Mouse (Mus musculus) heart, embryonic 13.5 days (tissue): Measurements from ENCODE around the gene Pik3r5. TPM values are rescaled to one million over a fixed set of nuclear protein-coding genes. Genes with fewer than 3 reads are reported as not detected.

Experiments used
- ATAC-seq: fragments of 200-750 bp; cut with Nextera tagmentation; 2 replicates; pipeline ENCODE4 v1.8.0; 2017; ENCODE audit warnings: moderate TSS enrichment; ENCODE audit not compliant: insufficient number of reproducible peaks, low FRiP score, low TSS enrichment; ENCODE audit errors: extremely low read depth
- H3K27ac ChIP-seq: fragments of 300-500 bp; sonication (generic); replicated peaks from 2 replicates; pipeline ENCODE4 v1.5.1; 2015; ENCODE audit warnings: moderate library complexity, mild to moderate bottlenecking, inconsistent platforms
- H3K27me3 ChIP-seq: fragments of 300-500 bp; sonication (generic); replicated peaks from 2 replicates; pipeline ENCODE4 v1.6.1; 2015; ENCODE audit warnings: mild to moderate bottlenecking, inconsistent platforms
- H3K36me3 ChIP-seq: fragments of 300-500 bp; sonication (generic); 2 replicates; pipeline ENCODE4 v1.6.1; 2015; ENCODE audit warnings: mild to moderate bottlenecking, inconsistent platforms
- H3K4me1 ChIP-seq: fragments of 300-500 bp; sonication (generic); 2 replicates; pipeline ENCODE4 v1.6.1; 2015; ENCODE audit warnings: inconsistent platforms
- H3K4me2 ChIP-seq: fragments of 300-500 bp; sonication (generic); 2 replicates; pipeline ENCODE4 v1.6.1; 2015; ENCODE audit warnings: inconsistent platforms, mild to moderate bottlenecking, moderate library complexity
- H3K4me3 ChIP-seq: fragments of 300-500 bp; sonication (generic); 2 replicates; pipeline ENCODE4 v1.5.1; 2015; ENCODE audit warnings: moderate library complexity, mild to moderate bottlenecking, inconsistent platforms
- H3K9ac ChIP-seq: fragments of 300-500 bp; sonication (generic); 2 replicates; pipeline ENCODE4 v1.6.1; 2015; ENCODE audit warnings: inconsistent platforms, mild to moderate bottlenecking, moderate library complexity
- H3K9me3 ChIP-seq: fragments of 300-500 bp; sonication (generic); 2 replicates; pipeline ENCODE4 v1.6.1; 2016; ENCODE audit warnings: inconsistent platforms
- WGBS: fragments of 180-500 bp; shearing (Covaris S2); methylation state at CpG from one replicate; pipeline ENCODE4 v1.1.7; 2015; ENCODE audit warnings: mixed read lengths; 5-methylcytosine and 5-hydroxymethylcytosine counted together
- polyA plus RNA-seq: library from polyadenylated mRNA; unstranded; fragments of >200 nt; fragmentation: Nextera tagmentation; extraction: Ambion mirVana; gene quantifications from 2 replicates; pipeline ENCODE4 v1.2.1, GENCODE M21; 2015

Pik3r5 gene
- polyA plus RNA-seq, result 0.23 and 0.39 TPM in 2 replicates

DNA sequence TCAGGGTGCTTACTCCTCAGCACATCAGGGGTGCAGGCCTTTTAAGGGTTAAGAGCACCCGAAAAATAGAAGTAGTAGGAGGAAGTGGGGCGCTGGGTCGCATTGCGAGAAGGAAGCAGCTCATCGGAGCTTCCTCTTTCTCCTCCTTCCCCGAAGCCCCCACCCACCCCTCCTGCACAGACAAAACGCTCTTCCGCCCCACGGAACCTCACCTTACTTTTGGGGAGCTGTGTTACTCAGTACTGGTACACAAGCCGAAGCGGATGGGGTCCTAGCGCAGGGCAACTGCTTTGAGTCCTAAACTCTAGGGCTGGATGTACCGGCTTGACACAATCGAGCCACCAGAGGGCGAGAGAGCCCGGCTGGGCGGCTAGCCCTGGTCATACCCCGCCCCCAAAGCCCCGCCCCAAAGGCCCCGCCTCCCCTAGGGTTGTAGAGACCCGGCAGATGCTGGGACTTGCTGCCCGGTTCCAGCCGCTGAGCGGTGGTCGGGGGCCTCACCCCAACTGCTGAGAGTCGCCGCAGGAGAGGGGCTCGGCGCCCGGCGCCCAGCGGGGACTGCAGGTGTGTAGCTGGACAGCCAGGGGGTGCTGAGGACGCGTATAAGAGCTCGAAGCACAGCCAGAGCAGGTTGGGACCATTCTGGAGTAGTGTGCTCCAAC is at the start of gene Pik3r5:
TSS of gene Pik3r5 (plus strand) at position 423 of the 662 bp plus-strand sequence.
- peak within 1 kb of the TSS; percentile 73 for H3K9ac ChIP-seq
- no peaks in the 10 kb centered on the region for H3K36me3 ChIP-seq
- H3K9me3 ChIP-seq, result no peaks in the 10 kb centered on the region
- ATAC-seq, result peak; percentile 19; the same call in 1 of the 2 replicates
- H3K4me3 ChIP-seq, result peak within 1 kb of the TSS; percentile 54
- no peak within 1 kb of the TSS for H3K27ac ChIP-seq
- H3K27me3 ChIP-seq, result peaks cover 52% of the 10 kb centered on the region
- no peaks in the 10 kb centered on the region for H3K4me1 ChIP-seq
- H3K4me2 ChIP-seq, result peak within 1 kb of the TSS; percentile 73
- WGBS, result 7% methylated on average over 35 of the region's 35 CpGs

DNA sequence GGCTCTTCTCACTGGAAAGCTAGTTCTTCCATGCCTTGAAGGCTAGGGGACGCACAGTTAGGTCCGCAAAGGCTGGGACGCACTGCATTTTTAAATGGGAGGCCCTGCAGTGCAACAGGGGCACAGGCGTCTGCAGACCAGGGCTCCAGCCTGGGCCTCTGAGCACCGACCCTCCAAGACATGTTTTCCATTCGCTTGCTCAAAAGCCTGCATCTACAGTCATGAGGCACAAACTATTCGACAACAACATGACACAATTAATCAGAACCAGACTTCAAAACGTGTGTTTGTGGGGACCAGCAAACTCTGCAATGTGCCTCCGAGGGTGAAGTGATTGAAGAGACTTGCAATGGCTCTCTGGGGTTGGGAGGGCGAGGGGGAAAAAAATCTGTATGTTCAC is 48.4 kb upstream of the Pik3r5 start:
- ATAC-seq, result no peak
- Histone ChIP-seq H3K4me3 (peak overlapping the region; percentile 79), H3K4me2 (peak overlapping the region; percentile 91), H3K27ac (no peak overlapping the region), H3K27me3 (peaks cover 95% of the 10 kb centered on the region), H3K36me3 (peaks cover 4% of the 10 kb centered on the region; the same call in 1 of the 2 replicates), H3K4me1 (peaks cover 47% of the 10 kb centered on the region), H3K9me3 (no peaks in the 10 kb centered on the region), H3K9ac (peak overlapping the region; percentile 67)
- WGBS, result 17% methylated on average over 10 of the region's 10 CpGs

DNA sequence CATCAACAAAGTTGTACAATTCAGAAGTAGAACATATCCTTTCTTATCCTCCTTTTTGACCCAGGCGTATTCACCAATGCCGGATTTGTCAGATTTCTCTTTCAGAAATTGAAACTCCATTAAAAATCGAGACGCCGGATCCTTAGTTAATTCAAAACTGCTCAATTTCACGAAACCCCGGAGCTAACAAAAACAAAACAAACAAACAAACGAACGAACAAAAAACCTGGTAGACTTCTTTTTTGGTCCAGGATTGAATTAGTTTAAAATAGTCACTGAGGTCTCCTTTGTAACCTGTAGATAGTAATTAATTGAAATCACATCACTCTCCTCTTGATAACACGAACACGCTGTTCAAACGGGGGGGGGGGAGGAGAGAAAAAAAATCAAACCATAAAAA is 47.8 kb upstream of the Pik3r5 start:
- Histone ChIP-seq H3K27me3 (peaks cover 97% of the 10 kb centered on the region), H3K4me2 (peak overlapping the region; percentile 91), H3K36me3 (peaks cover 4% of the 10 kb centered on the region; the same call in 1 of the 2 replicates), H3K27ac (no peak overlapping the region), H3K9ac (peak overlapping the region; percentile 89), H3K4me1 (peaks cover 44% of the 10 kb centered on the region), H3K9me3 (no peaks in the 10 kb centered on the region), H3K4me3 (peak overlapping the region; percentile 79)
- 14% methylated on average over 12 of the region's 12 CpGs for WGBS
- ATAC-seq, result no peak

DNA sequence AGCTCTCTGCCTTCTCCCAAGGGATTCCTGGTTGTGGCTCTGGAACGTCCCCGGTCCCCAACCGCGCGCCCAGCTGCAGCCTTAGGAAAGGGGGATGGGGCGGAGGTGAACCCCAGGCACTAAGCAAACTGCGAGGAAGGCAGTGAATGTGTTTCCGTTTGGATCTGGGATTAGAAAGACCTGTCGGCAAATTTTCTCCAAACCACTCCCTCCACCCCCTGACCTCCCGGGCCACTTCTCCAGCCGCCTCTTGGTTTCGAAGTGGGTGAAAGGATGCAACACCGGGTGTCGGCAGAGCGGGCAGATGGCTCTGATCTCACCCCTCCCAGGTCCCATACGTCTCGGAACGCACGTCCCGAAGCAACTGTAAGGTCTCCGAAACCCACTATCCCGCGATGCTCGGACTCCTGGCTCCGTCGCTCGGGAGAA is 47.3 kb upstream of the Pik3r5 start:
- 2% methylated on average over 27 of the region's 27 CpGs for WGBS
- Histone ChIP-seq H3K4me3 (peak overlapping the region; percentile 79), H3K4me1 (peaks cover 43% of the 10 kb centered on the region), H3K9ac (peak overlapping the region; percentile 89), H3K27me3 (peaks cover 97% of the 10 kb centered on the region), H3K4me2 (peak overlapping the region; percentile 91), H3K36me3 (peaks cover 4% of the 10 kb centered on the region; the same call in 1 of the 2 replicates), H3K27ac (no peak overlapping the region), H3K9me3 (no peaks in the 10 kb centered on the region)
- no peak for ATAC-seq

DNA sequence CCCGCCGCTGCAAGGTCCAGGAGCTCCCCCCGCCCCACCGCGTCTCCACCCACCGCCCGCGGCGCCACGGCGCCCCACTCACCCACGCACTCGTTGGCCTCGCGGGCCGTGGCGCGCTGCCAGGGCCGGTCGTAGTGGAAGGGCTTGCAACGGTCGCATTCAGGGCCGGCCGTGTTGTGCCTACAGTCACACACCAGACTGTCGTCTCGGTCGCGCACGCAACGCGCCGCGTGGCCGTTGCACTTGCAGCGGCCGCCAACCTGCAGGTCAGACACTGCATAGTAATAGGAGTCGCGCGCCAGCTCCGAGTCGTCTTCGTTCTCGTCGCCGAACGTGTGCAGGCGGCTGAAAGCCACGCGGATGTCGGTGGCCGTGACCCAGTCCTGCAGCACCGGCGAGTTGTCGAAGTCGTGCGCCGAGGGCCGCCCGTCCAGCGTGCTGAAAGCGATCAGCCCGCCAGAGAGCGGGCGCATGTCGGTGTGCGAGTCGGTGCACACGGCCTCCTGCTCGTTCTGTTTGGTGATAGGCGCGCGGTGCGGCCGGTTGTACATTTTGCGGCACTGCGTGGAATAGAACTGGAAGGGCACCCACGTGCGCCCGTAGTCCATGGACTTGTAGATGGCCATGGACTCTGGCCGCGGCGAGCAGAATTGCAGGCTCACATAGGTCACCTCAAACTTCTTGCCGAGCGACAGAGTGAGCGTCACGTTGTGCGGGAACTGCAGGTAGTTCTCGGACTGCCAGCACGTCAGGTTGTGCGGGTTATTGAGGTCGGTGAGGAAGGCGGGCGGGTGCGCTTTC is 46.7 kb upstream of the Pik3r5 start:
- Histone ChIP-seq H3K4me3 (peak overlapping the region; percentile 79), H3K4me1 (peaks cover 44% of the 10 kb centered on the region), H3K9ac (peak overlapping the region; percentile 89), H3K4me2 (peak overlapping the region; percentile 91), H3K36me3 (peaks cover 4% of the 10 kb centered on the region; the same call in 1 of the 2 replicates), H3K27ac (peak overlapping the region; percentile 91), H3K27me3 (peaks cover 95% of the 10 kb centered on the region), H3K9me3 (no peaks in the 10 kb centered on the region)
- WGBS, result under 1% methylated on average over 93 of the region's 94 CpGs
- ATAC-seq, result no peak

DNA sequence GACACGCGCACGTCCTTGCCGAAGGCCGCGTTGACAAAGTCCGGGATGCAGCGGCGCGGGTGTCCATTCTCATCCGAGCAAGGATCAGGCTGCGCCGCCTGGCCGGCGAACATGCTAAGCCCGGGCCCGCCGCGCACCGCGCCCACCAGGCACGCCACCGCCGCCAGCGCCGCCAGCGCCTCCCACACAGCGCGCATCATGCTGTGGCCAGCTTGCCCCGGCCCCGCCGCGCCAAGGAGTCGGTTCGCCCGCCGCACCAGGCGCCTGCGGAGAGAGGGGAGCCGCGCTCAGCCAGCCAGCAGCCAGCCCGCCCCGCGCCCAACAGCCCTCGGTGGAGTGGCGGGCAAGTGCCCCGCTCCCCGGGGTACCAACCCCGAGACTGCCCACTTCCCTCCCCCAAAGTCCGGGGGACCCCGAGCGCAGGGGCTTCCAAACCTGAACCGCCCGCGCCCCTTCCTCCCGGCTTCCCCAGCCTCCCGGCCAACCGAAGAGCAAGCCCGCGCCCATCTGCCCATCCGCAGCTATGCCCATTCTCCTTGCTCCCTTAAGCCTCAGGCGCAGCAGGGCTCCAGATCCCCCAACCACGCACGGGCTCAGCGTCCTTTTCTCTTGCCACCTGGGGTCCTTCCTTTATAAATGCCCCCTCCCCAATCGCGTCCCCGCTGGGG is 45.9 kb upstream of the Pik3r5 start:
- peak overlapping the region; percentile 91 for H3K27ac ChIP-seq
- peak overlapping the region; percentile 91 for H3K4me2 ChIP-seq
- no peaks in the 10 kb centered on the region for H3K9me3 ChIP-seq
- no peaks in the 10 kb centered on the region for H3K36me3 ChIP-seq
- H3K9ac ChIP-seq, result peak overlapping the region; percentile 89
- H3K4me3 ChIP-seq, result peak overlapping the region; percentile 79
- H3K27me3 ChIP-seq, result peaks cover 94% of the 10 kb centered on the region
- ATAC-seq, result no peak
- peaks cover 52% of the 10 kb centered on the region for H3K4me1 ChIP-seq
- under 1% methylated on average over 67 of the region's 68 CpGs for WGBS

DNA sequence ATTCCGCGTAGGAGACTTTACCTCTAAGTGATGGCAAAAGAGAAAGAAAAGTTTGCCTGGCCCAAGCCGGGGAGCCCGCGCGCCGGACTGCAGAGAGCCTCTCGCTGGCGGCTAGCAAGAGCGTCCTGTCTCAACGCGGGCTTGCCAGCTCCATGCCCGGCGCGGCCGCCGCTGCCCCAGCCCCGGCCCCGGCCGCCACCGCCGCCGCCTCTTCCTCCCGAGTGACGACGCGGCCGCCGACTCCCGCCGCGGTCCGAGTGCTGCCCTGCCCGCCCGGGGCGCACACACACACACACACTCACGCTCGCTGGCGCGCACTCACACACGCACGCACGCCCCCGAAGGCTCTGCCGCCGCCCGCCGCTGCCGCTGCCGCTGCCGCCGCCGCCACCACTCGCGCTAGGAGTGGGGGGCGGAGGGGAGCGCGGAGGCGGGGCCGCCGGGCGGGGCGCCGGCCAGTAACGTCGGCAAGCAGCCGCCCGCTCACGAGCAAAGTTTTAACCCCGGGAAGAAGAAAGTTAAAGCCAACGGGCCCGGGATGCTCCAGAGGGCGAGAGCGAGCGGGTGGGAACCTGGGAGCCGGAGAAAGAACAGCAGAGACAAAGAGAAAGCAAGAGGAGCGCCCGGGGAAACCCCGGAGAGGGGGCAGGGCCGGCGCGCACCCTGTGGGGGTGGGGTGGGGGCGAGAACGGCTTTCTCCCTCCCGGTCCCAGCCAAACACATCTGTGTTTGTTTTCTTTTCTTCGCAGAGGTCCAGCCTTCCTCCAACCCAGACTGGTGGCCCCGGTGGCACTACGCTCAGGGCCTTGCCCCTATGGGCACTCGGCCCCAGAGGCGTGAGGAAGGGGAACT is 45.1 kb upstream of the Pik3r5 start:
- Histone ChIP-seq H3K27ac (peak overlapping the region; percentile 91), H3K9ac (peak overlapping the region; percentile 89), H3K27me3 (peaks cover 94% of the 10 kb centered on the region), H3K36me3 (no peaks in the 10 kb centered on the region), H3K4me1 (peaks cover 60% of the 10 kb centered on the region), H3K4me2 (peak overlapping the region; percentile 91), H3K4me3 (peak overlapping the region; percentile 79), H3K9me3 (no peaks in the 10 kb centered on the region)
- ATAC-seq, result no peak
- 1% methylated on average over 77 of the region's 90 CpGs for WGBS

DNA sequence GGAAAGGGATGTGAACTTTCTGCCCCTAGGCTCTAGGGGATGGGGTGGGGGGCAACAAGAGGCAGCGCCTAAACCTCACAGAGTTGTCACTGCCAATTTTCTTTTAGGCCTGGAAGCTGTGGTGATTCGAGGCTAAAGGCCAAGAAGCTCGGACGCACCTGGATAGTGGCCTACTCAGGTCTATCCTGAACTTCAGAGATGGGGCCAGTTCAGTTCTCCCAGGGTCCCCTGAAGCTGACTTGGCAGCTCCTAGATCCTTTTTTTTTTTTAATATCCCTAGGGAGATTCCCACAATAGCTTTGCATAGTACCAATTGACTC is 44.5 kb upstream of the Pik3r5 start:
- Histone ChIP-seq H3K27ac (peak overlapping the region; percentile 91), H3K4me3 (peak overlapping the region; percentile 79), H3K27me3 (peaks cover 94% of the 10 kb centered on the region), H3K36me3 (no peaks in the 10 kb centered on the region), H3K4me2 (peak overlapping the region; percentile 91), H3K9ac (peak overlapping the region; percentile 89), H3K4me1 (peaks cover 61% of the 10 kb centered on the region), H3K9me3 (no peaks in the 10 kb centered on the region)
- ATAC-seq, result no peak
- 39% methylated on average over 4 of the region's 4 CpGs for whole genome bisulfite sequencing

DNA sequence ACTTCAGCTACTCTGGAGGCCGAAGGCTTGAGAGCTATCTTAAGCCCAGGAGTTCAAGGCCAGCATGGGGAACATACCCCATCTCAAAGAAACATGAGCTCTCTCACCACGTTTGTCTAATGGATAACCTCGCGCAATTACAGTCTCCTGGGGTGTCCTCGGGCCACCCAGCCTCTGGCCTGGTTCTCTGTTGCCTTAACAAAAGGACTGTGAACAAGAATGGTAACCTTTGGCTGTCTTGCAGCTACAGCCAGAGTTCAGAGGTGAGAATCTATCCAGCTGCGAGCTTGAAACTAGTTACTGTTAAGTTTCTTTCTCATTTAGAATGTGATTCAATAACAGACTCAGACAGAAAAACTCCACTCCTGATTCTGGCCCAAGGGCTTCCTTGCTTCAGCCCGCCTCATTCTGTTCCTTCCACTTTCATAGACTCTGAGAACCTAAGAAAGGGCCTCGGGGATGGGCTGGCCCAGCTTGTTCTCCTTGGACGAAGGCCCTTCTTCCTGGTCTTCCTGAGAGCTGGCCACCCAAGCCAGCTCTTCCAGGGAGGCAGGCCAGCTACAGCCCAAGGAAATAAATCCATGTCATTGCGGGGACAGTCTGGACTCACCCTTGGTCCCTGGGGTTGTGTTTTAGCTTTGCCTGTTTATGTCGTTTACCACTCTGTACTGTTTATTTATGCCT is 43.8 kb upstream of the Pik3r5 start:
- Histone ChIP-seq H3K9ac (peak overlapping the region; percentile 89), H3K27ac (peak overlapping the region; percentile 91), H3K4me2 (peak overlapping the region; percentile 91), H3K9me3 (no peaks in the 10 kb centered on the region), H3K27me3 (peaks cover 96% of the 10 kb centered on the region), H3K4me1 (peaks cover 61% of the 10 kb centered on the region), H3K4me3 (no peak overlapping the region), H3K36me3 (no peaks in the 10 kb centered on the region)
- 47% methylated on average over 11 of the region's 11 CpGs for WGBS
- ATAC-seq, result no peak

DNA sequence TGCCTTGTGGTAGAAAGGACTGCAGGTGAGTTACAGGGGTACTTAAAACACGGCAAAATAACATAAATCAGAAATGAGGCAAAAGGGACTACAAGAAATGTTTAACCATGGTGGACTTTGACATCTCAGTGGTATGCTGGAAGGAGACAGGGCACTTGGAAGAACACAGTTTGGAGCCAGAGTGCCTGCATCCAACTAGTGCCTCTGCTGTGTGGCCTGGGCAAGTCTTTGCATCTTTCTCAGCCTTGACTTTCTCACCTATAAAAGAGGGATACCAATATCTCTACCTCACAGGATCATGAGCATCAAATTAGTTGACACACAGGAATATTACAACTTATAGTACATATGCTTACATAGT is 43.3 kb upstream of the Pik3r5 start:
- peak overlapping the region; percentile 91 for H3K4me2 ChIP-seq
- no peaks in the 10 kb centered on the region for H3K9me3 ChIP-seq
- ATAC-seq, result no peak
- H3K9ac ChIP-seq, result peak overlapping the region; percentile 37
- WGBS, result 53% methylated on average over 1 of the region's 1 CpGs
- no peak overlapping the region for H3K27ac ChIP-seq
- H3K36me3 ChIP-seq, result no peaks in the 10 kb centered on the region
- H3K27me3 ChIP-seq, result peaks cover 95% of the 10 kb centered on the region
- H3K4me3 ChIP-seq, result no peak overlapping the region
- H3K4me1 ChIP-seq, result peaks cover 57% of the 10 kb centered on the region
